Mouse (Mus musculus): ENCODE data around the gene Ccdc105.

The Ccdc105 gene

GRCm38 (mm10) chr10:78752452-78753191 is at the start of gene Ccdc105:
TSS of gene Ccdc105 (minus strand) at chr10:78753065.
- DNase-seq = peak; percentile 74

DNA sequence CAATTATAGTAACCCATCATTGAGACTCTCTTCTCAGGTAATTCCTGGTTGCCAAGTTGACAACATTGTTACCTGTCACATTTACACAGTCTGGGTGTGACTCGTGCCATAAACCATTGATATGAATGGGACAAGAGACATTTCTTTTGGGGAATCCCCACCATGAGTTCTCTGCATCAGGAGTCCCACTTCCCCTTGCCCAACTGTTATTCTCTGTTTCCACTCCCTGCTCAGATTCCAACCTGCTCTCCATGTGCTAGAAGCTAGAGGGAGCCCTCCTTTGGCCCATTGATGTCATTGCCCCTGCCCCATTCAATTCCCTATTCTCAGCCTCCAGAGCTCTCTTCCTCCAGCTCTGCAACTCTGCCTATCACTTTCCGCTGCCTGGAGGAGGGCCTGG is 48.6 kb upstream of the Ccdc105 start:
- no peak for DNase-seq

- no peak for DNase-seq
These were observed 37.7 kb upstream of the Ccdc105 start for GRCm38 (mm10) chr10:78790561-78790960.

- DNase-seq = peak; percentile 87
These were observed 34.8 kb upstream of the Ccdc105 start for GRCm38 (mm10) chr10:78787566-78788087.

DNA sequence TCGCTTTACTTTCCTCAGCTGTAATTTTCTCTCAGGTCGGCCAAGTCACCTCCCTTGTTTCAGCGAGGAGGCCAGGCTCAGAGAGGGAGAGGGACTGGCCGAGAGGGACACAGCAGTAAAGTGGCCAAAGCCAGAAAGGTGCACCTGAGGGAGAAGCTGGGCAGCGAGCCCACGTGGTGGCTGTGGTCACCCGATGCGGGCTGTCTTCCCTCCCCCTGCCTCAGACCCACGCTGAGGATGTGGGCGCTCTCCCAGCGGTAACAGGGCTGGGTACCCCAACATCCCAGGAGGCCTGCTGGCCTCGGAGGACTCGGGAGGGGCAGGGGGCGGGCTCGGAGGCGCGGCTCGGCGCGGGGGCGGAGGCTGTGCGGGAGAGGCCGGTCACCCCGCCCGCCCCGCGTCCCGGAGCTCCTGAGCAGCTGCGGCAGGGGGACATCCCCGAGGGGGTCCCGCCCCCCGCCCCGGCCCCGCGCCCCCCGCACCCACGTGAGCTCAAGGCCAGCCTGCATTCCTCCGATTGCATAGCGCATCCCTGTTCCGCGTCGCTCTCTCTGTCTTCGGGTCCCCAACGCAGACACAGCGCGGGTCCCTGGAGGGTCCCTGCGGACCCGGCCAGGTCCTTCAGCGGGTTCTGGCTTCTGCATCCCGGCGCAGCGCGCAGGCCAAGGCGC is 27.3 kb upstream of the Ccdc105 start, which contains the start of gene Slc1a6:
Slc1a6 (plus strand) TSS at position 516 of the 671 bp plus-strand sequence.
- DNase-seq = peak; percentile 62

GRCm38 (mm10) chr10:78779527-78779926 is 26.7 kb upstream of the Ccdc105 start:
- DNase-seq = no peak

DNA sequence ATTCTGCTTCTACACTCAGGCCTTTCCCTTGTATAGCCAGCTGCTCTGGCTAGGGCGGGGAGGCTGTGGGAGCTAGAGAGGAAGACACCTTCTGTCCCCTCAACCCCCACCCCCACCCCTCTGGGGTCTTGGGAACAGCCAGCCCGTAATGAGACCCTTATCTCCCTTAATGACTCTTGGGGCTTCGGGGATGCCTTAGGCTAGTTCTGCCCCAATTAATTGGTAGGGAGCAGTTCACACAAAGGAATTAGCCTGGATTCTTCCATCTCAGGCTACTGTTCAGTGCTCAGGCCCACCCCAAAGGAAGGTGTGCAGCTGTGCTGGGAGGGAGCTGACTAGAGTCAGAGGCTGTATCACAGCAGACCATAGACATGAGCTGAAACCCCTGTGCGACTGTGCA is 23.0 kb upstream of the Ccdc105 start:
- DNase-seq = no peak

DNA sequence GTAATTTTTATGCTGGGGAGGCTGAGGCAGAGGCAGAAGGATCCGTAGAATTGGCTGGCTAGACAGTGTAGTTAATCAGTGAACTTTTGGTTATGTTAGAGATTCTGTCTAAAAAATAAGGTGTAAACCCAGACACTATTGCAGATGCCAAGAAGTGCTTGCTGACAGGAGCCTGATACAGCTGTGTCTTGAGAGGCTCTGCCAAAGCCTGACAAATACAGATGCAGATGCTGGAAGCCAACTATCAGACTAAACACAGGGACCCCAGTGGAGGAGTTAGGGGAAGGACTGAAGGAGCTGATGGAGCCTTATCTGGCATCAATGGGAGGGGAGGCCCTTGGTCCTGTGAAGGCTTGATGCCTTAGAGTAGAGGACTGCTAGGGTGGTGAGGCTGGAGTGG is 12.7 kb upstream of the Ccdc105 start:
- no peak for DNase-seq

GRCm38 (mm10) chr10:78756021-78756420 is 3.2 kb upstream of the Ccdc105 start:
- peak; percentile 61 for DNase-seq

DNA sequence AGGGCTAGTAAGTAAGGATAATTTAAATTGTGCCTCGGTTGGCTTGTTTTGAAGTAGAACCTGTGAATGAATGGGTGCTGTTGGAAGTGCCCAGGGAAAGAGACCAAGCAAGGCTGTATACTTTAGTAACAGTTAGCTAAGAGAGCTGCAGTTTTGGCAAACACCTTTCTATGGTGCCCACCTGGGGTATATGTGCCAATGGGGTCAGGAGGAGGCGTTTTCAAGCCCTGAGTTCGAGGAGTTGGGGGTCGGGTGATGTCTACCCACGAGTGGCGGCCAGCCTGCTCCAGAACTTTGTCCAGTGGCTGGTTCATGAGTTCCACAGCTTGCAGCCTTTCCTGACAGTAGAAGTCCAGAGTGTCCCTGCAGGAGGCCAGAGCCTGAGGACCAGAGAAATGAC is 3.9 kb downstream of the Ccdc105 start:
- DNase-seq = no peak

DNA sequence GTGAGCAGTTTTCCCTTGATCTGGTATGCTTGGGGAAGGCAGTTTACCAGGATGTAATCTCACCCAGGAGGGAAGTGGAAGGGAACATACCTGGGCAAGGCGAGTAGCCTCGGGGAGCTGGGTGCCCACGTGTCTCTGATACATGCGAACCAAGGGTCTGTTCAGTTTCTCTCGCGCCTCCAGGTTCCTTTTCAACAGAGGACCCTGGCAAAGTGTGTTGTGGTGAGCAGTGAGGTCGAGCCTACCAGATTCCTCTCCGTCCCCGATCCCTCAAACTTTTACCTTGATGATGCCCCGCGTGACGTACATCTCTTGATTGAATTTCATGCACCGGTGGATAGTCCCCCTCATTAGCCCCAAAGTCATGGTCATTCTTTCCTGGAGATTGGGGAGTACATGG is 4.7 kb downstream of the Ccdc105 start:
- DNase-seq = no peak

- DNase-seq = no peak
These were observed 5.7 kb downstream of the Ccdc105 start for GRCm38 (mm10) chr10:78747035-78747721.

GRCm38 (mm10) chr10:78745453-78746232 is 7.2 kb downstream of the Ccdc105 start:
- DNase-seq = no peak

DNA sequence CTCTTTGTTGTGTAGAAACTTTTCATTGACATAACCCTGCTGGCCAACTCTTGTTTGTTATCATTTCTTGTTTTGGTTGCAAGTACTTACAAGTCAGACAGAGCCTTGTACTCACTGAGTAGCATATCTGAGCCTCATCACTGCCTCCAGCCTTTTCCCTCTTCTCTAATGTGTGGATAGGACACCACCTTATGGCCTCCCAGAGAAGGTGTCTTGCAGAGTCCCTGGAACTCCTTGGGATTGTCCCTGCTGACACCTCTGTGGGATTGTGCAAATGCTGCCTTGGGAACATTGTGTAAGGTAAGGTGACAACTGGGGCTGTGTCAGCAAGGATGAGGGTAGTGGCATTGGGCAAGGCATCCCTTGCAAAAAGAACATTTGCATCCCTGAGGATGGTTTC is 9.1 kb downstream of the Ccdc105 start:
- no peak for DNase-seq

- no peak for DNase-seq
These were observed 13.0 kb downstream of the Ccdc105 start for GRCm38 (mm10) chr10:78739821-78740220.

- no peak for DNase-seq
These were observed 25.0 kb downstream of the Ccdc105 start for GRCm38 (mm10) chr10:78727876-78728275.

DNA sequence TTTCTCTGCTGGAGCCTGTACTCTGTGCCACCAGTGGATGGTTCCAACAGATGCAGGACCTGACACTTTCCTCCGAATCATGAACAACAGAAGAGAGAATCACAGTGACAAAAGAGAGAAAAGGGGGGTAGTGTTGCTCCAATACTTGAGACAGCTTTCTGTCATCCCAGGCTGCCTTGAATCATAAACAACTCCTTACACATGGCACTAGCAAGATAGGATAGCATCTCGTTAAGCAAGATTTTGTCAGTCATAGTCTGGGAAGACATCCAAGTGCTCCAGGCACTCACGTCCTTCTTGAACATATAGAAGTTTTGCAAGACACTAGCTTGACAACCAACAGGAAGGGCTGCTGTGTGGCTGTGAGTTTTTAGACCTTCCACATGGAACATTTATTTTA is 25.8 kb downstream of the Ccdc105 start:
- DNase-seq = no peak

- DNase-seq = no peak
These were observed 29.4 kb downstream of the Ccdc105 start for GRCm38 (mm10) chr10:78723416-78723815.

GRCm38 (mm10) chr10:78722654-78723053 is 30.2 kb downstream of the Ccdc105 start:
- DNase-seq = no peak

GRCm38 (mm10) chr10:78722036-78722435 is 30.8 kb downstream of the Ccdc105 start:
- DNase-seq = no peak

DNA sequence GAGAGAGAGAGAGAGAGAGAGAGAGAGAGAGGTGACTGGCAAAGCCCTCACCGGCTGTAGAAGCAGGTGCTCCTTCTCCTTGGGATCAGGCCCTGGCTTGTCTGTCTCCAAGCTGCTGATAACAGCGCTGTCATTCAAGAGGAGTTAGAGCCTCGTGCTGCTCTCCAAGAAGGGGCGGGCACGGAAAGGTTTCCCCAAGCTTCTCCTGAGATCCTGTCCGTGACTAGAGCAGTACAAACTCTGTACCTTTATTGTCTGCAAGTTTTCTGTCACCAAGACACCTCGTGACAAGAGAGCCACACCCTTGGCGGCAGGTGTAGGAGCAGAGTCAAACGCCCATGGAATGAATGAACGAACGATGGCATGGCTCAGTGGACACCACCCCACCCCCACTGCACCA is 34.8 kb downstream of the Ccdc105 start, which contains the start of gene Casp14:
Casp14 (minus strand) TSS at position 239 of the 400 bp plus-strand sequence.
- no peak for DNase-seq

DNA sequence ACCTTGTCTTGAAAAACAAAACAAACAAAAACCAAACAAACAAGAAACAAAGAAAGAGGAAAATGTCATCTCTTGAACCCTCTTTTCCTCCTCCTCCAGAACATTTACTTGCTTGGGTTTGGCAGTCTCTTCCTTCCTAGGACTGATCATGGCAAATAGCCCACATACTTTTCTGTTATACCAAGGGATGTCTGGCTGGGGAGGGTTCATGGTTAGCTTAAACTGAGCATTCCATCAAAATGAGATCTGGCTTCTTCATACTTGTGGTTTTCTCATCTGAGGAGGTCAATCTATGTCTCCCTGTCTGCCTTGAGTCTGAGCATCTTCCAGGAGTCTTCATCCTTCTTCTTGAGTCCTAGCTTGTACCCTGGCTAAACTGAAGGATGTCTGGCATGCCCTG is 36.6 kb downstream of the Ccdc105 start:
- DNase-seq = no peak

GRCm38 (mm10) chr10:78715156-78715555 is 37.7 kb downstream of the Ccdc105 start:
- DNase-seq = no peak

Measured in cerebellum, adult 11 months (tissue).